Mouse (Mus musculus) mouse embryonic stem cell (cell line): Measurements from ENCODE around the gene Fmn2.

Experiments
- in situ Hi-C, 2 experiments: fragments of 300-500 bp; cut with MboI; formaldehyde crosslinking; loops; 1 replicate in 1 of 2; 3 replicates in 1 of 2; pipeline ENCODE4 v1.14.3; 2019 to 2020; ENCODE audit warnings: low sequenced_read_pairs in 2 of 2, low pct_unique_long_range_greater_than_20kb in 1 of 2, mixed read lengths in 1 of 2; ENCODE audit not compliant: unreplicated experiment in 1 of 2

Fmn2 gene

GRCm38 (mm10) chr1:174548291-174548690, 46.7 kb downstream of the Fmn2 start:
- in situ Hi-C loops, result no loop called here

- in situ Hi-C loops, result loop anchor here (5.0 to 10.0 kb wide), 2 partner anchors 79 to 81 kb away; no protein-coding TSS in a partner anchor
Measured at GRCm38 (mm10) chr1:174553272-174554007, 51.8 kb downstream of the Fmn2 start.

GRCm38 (mm10) chr1:174555412-174555811, 53.8 kb downstream of the Fmn2 start:
- in situ Hi-C loops, result loop anchor here in 1 of 2 experiments (10.0 kb wide), 1 partner anchor 81 kb away; no protein-coding TSS in a partner anchor

GRCm38 (mm10) chr1:174557211-174557610, 55.6 kb downstream of the Fmn2 start:
- in situ Hi-C loops, result loop anchor here in 1 of 2 experiments (10.0 kb wide), 1 partner anchor 82 kb away; no protein-coding TSS in a partner anchor

- in situ Hi-C loops, result loop anchor here in 1 of 2 experiments (10.0 kb wide), 1 partner anchor 83 kb away; no protein-coding TSS in a partner anchor
Measured at GRCm38 (mm10) chr1:174557841-174558240, 56.2 kb downstream of the Fmn2 start.

- in situ Hi-C loops, result loop anchor here in 1 of 2 experiments (10.0 kb wide), 1 partner anchor 84 kb away; no protein-coding TSS in a partner anchor
Measured at GRCm38 (mm10) chr1:174558488-174558887, 56.9 kb downstream of the Fmn2 start.

- in situ Hi-C loops, result no loop called here
Measured at GRCm38 (mm10) chr1:174564561-174564960, 62.9 kb downstream of the Fmn2 start.

- in situ Hi-C loops, result no loop called here
Measured at GRCm38 (mm10) chr1:174568609-174569008, 67.0 kb downstream of the Fmn2 start.

GRCm38 (mm10) chr1:174592420-174592980, 90.9 kb downstream of the Fmn2 start:
- in situ Hi-C loops, result no loop called here

- in situ Hi-C loops, result no loop called here
Measured at GRCm38 (mm10) chr1:174594989-174595388, 93.4 kb downstream of the Fmn2 start.

- in situ Hi-C loops, result no loop called here
Measured at GRCm38 (mm10) chr1:174597495-174597894, 95.9 kb downstream of the Fmn2 start.

GRCm38 (mm10) chr1:174598226-174598625, 96.6 kb downstream of the Fmn2 start:
- in situ Hi-C loops, result no loop called here

- in situ Hi-C loops, result no loop called here
Measured at GRCm38 (mm10) chr1:174600041-174600440, 98.4 kb downstream of the Fmn2 start.

GRCm38 (mm10) chr1:174600620-174601019, 99.0 kb downstream of the Fmn2 start:
- in situ Hi-C loops, result no loop called here

- in situ Hi-C loops, result no loop called here
Measured at GRCm38 (mm10) chr1:174617368-174617767, 115.7 kb downstream of the Fmn2 start.

GRCm38 (mm10) chr1:174621512-174621911, 119.9 kb downstream of the Fmn2 start:
- in situ Hi-C loops, result no loop called here

- in situ Hi-C loops, result no loop called here
Measured at GRCm38 (mm10) chr1:174623054-174623453, 121.4 kb downstream of the Fmn2 start.

- in situ Hi-C loops, result no loop called here
Measured at GRCm38 (mm10) chr1:174630074-174630473, 128.4 kb downstream of the Fmn2 start.

- in situ Hi-C loops, result no loop called here
Measured at GRCm38 (mm10) chr1:174636291-174636690, 134.7 kb downstream of the Fmn2 start.
